Mouse (Mus musculus) hindbrain, postnatal 0 days (tissue): ENCODE measurements at regions not wholly inside any gene's neighbourhood (a gene's known extent, or its start where the extent isn't known, plus 50 kb on each side); places are given as distances from the start of the nearest gene placed in this dataset.

Source experiments
- ATAC-seq: fragments of 200-750 bp; cut with Nextera tagmentation; 2 replicates; pipeline ENCODE4 v1.8.0; 2017; ENCODE audit warnings: mild to moderate bottlenecking, moderate TSS enrichment, moderate library complexity
- DNase-seq: peaks from one replicate; pipeline ENCODE4 v3.0.0-alpha.2; 2015; ENCODE audit warnings: low spot score
- H3K27ac ChIP-seq: fragments of 300-500 bp; sonication (generic); 2 replicates; pipeline ENCODE4 v1.5.1; 2014; ENCODE audit warnings: mild to moderate bottlenecking
- H3K27me3 ChIP-seq: fragments of 300-500 bp; sonication (generic); 2 replicates; pipeline ENCODE4 v1.6.1; 2014; ENCODE audit warnings: low read length, mixed read lengths; ENCODE audit not compliant: insufficient read depth
- H3K36me3 ChIP-seq: fragments of 300-500 bp; sonication (generic); 2 replicates; pipeline ENCODE4 v1.6.1; 2014; ENCODE audit warnings: low read length, mixed read lengths; ENCODE audit not compliant: insufficient read depth
- H3K4me1 ChIP-seq: fragments of 300-500 bp; sonication (generic); 2 replicates; pipeline ENCODE4 v1.6.1; 2014; ENCODE audit warnings: antibody characterized with exemption, low read length, mixed read lengths; ENCODE audit not compliant: insufficient read depth
- H3K4me2 ChIP-seq: fragments of 300-500 bp; sonication (generic); 2 replicates; pipeline ENCODE4 v1.6.1; 2014; ENCODE audit warnings: low read depth, mild to moderate bottlenecking, low read length, moderate library complexity, mixed read lengths
- H3K4me3 ChIP-seq: fragments of 300-500 bp; sonication (generic); 2 replicates; pipeline ENCODE4 v1.5.1; 2014; ENCODE audit warnings: low read length
- H3K9ac ChIP-seq: fragments of 300-500 bp; sonication (generic); replicated peaks from 2 replicates; pipeline ENCODE4 v1.6.1; 2014; ENCODE audit warnings: mild to moderate bottlenecking, low read length, moderate library complexity, mixed read lengths
- H3K9me3 ChIP-seq: fragments of 300-500 bp; sonication (generic); 2 replicates; pipeline ENCODE4 v1.6.1; 2016; ENCODE audit warnings: low read length, mixed read lengths
- CTCF ChIP-seq: IDR thresholded peaks from 2 replicates; pipeline ENCODE4 v1.5.1; 2016; ENCODE audit warnings: antibody characterized with exemption, control low read depth, low read depth

DNA sequence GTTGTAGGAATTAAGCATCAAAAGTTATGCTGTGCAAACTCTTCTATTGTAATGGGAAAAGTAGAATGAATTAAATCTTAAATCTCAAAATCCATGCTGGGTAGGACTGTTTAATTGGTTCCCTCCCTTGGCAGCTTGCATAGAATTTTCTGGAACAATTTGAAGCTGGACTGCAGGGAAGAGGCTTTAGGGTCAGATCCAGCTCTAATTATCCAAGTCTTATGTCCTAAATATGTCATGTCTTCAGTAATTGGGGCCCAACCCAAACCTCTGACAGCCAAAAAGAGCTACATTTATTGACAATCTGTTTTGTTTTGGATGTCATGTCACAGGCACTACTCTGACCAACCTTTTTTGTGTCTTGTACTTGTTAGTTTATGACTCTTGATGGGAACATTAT is 3068.9 kb upstream of the Gm6569 start:
- Histone ChIP-seq H3K9ac (no peak overlapping the region), H3K9me3 (no peaks in the 10 kb centered on the region), H3K4me1 (no peaks in the 10 kb centered on the region), H3K4me3 (no peak overlapping the region), H3K27me3 (no peaks in the 10 kb centered on the region), H3K36me3 (no peaks in the 10 kb centered on the region), H3K4me2 (no peak overlapping the region), H3K27ac (no peak overlapping the region)
- TF ChIP-seq CTCF = no peak
- DNase-seq (no peak), ATAC-seq (no peak)
